Mouse (Mus musculus) bone marrow macrophage, adult 2 months (primary cell): ENCODE measurements around the gene Ripor2.

Source experiments
- CTCF ChIP-seq: IDR thresholded peaks from 2 replicates; pipeline ENCODE4 v1.5.1; 2012; ENCODE audit warnings: low read depth, mild to moderate bottlenecking, low read length, moderate library complexity
- POLR2A ChIP-seq: IDR thresholded peaks from 2 replicates; pipeline ENCODE4 v1.6.1; 2012; ENCODE audit warnings: mild to moderate bottlenecking, low read depth, low read length, borderline replicate concordance

- no peak for TF ChIP-seq CTCF
- TF ChIP-seq POLR2A, result no peak
Observed at GRCm38 (mm10) chr13:24778706-24779380, 196.9 kb downstream of the Ripor2 start.
